Mouse (Mus musculus) kidney, embryonic 14.5 days (tissue): ENCODE results near the gene 1110025L11Rik. TPM values are rescaled to one million over a fixed set of nuclear protein-coding genes. Genes with fewer than 3 reads are reported as not detected.
"Not testable (repeated sequence)": the region's sequence is repeated elsewhere in the genome, so short reads cannot be mapped to it uniquely, and the experiment has no call there.

ENCODE experiments used
- ATAC-seq: fragments of 200-750 bp; cut with Nextera tagmentation; 2 replicates; pipeline ENCODE4 v1.8.0; 2017; ENCODE audit warnings: moderate number of reproducible peaks, mild to moderate bottlenecking, moderate TSS enrichment, moderate library complexity; ENCODE audit not compliant: low FRiP score, low TSS enrichment
- H3K27ac ChIP-seq: fragments of 300-500 bp; sonication (generic); 2 replicates; pipeline ENCODE4 v1.5.1; 2014; ENCODE audit warnings: low read depth, mild to moderate bottlenecking, low read length, moderate library complexity, mixed read lengths
- H3K27me3 ChIP-seq: fragments of 300-500 bp; sonication (generic); 2 replicates; pipeline ENCODE4 v1.6.1; 2014; ENCODE audit warnings: mild to moderate bottlenecking, low read length; ENCODE audit not compliant: control insufficient read depth, insufficient read depth
- H3K36me3 ChIP-seq: fragments of 300-500 bp; sonication (generic); 2 replicates; pipeline ENCODE4 v1.6.1; 2014; ENCODE audit warnings: low read length, mixed read lengths; ENCODE audit not compliant: control insufficient read depth, insufficient read depth
- H3K4me1 ChIP-seq: fragments of 300-500 bp; sonication (generic); 2 replicates; pipeline ENCODE4 v1.6.1; 2014; ENCODE audit warnings: low read length, mixed read lengths; ENCODE audit not compliant: control insufficient read depth, insufficient read depth
- H3K4me2 ChIP-seq: fragments of 300-500 bp; sonication (generic); replicated peaks from 2 replicates; pipeline ENCODE4 v1.6.1; 2014; ENCODE audit warnings: low read depth, mild to moderate bottlenecking, low read length
- H3K4me3 ChIP-seq: fragments of 300-500 bp; sonication (generic); 2 replicates; pipeline ENCODE4 v1.5.1; 2014; ENCODE audit warnings: mild to moderate bottlenecking, low read length
- H3K9ac ChIP-seq: fragments of 300-500 bp; sonication (generic); 2 replicates; pipeline ENCODE4 v1.6.1; 2014; ENCODE audit warnings: low read depth, mild to moderate bottlenecking, low read length, moderate library complexity
- H3K9me3 ChIP-seq: fragments of 300-500 bp; sonication (generic); 2 replicates; pipeline ENCODE4 v1.6.1; 2016; ENCODE audit warnings: low read length; ENCODE audit not compliant: control insufficient read depth
- WGBS: fragments of 180-500 bp; shearing (Covaris S2); extraction: QIAGEN DNeasy Blood & Tissue Kit; methylation state at CpG from one replicate; pipeline ENCODE4 v1.1.7; 2014; 5-methylcytosine and 5-hydroxymethylcytosine counted together
- polyA plus RNA-seq: library from polyadenylated mRNA; unstranded; fragments of >200 nt; fragmentation: Nextera tagmentation; extraction: Ambion mirVana; gene quantifications from 2 replicates; pipeline ENCODE4 v1.2.1, GENCODE M21; 2014

1110025L11Rik gene
- not detected in 2 replicates for polyA plus RNA-seq

DNA sequence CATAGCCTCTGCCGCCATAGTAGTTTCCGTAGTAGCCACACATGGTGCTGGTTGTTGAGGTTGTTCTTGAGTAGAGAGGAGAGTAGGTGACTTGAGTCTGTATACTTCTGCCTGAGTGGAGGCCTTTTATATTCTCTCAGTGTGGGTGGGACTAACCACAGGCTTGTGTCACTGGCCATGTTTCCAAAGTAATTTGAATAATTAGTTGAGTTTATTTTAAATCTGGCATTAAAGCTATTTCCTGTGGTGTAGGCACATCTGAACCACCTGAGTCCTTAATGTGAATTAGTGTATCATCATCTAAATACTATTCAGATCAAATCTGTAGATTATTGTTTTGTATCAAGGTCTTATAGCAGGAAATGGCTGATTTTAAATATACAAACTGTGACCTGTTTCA, at the start of gene 1110025L11Rik:
Gene 1110025L11Rik, minus strand, starts transcription at position 101 of the 400 bp plus-strand sequence.
- H3K4me3 ChIP-seq, ATAC-seq, H3K36me3 ChIP-seq, H3K27me3 ChIP-seq, H3K4me1 ChIP-seq, H3K27ac ChIP-seq, H3K9me3 ChIP-seq, H3K9ac ChIP-seq, H3K4me2 ChIP-seq: not testable (repeated sequence)
- no CpG with 5 or more reads among the region's 2 CpGs for WGBS

DNA sequence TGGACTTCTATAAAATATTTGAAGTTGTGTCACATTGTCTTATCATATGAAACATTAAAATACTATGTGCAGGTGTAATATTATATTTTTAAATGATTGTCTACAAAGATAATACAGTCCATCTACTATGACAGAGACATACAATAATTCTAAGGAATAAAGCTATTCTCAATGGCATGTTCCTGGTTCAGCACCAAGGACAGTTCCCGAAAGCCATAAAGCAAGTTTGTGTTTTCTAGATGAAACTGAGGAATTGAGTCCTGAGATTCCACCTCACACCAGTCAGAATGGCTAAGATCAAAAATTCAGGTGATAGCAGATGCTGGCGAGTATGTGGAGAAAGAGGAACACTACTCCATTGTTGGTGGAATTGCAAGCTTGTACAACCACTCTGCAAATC, 7.2 kb upstream of the 1110025L11Rik start:
- WGBS = 85% methylated on average over 2 of the region's 2 CpGs
- not testable (repeated sequence) for H3K9ac ChIP-seq, H3K4me1 ChIP-seq, H3K4me2 ChIP-seq, ATAC-seq, H3K27ac ChIP-seq, H3K4me3 ChIP-seq, H3K36me3 ChIP-seq, H3K27me3 ChIP-seq, H3K9me3 ChIP-seq

DNA sequence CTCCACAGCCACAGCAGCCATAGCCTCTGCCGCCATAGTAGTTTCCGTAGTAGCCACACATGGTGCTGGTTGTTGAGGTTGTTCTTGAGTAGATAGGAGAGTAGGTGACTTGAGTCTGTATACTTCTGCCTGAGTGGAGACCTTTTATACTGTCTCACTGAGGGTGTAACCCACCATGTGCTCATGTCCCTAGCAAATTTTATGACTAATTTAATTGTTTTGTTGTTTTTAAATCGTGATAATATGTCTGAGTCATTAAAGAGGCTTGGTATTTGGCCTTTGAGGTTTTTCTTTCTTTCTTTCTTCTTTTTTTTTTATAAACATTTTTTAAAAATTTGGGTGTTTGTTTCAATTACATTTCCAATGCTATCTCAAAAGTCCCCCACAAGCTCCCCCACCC, 16.0 kb downstream of the 1110025L11Rik start, which contains the start of gene Krtap6-5:
Gene Krtap6-5, minus strand, starts transcription at position 101 of the 400 bp plus-strand sequence.
- no peak for ATAC-seq

DNA sequence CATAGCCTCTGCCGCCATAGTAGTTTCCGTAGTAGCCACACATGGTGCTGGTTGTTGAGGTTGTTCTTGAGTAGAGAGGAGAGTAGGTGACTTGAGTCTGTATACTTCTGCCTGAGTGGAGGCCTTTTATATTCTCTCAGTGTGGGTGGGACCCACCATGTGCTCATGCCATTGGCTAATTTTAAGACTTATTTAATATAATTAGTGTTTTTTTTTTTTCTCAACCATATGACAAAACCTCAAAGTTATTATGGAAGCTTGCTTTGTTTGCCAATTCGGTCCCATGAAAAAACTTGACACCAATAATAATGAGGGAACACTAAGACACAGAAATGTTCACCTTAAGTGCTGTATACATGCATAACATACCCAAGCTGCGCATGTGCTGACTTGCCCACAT, 22.4 kb downstream of the 1110025L11Rik start, which contains the start of gene Gm10228:
Gene Gm10228, minus strand, starts transcription at position 101 of the 400 bp plus-strand sequence.
- H3K36me3 ChIP-seq, H3K4me2 ChIP-seq, H3K9me3 ChIP-seq, H3K4me3 ChIP-seq, H3K27me3 ChIP-seq, H3K9ac ChIP-seq, H3K4me1 ChIP-seq, H3K27ac ChIP-seq, ATAC-seq: not testable (repeated sequence)
- 93% methylated on average over 2 of the region's 4 CpGs for WGBS

More for the DNA sequence above, 16.0 kb downstream of the 1110025L11Rik start, which contains the start of gene Krtap6-5:
- H3K9ac ChIP-seq = no peak within 1 kb of the TSS
- H3K4me2 ChIP-seq = no peak within 1 kb of the TSS
- no peaks in the 10 kb centered on the region for H3K4me1 ChIP-seq
- no peaks in the 10 kb centered on the region for H3K27me3 ChIP-seq
- H3K4me3 ChIP-seq = no peak within 1 kb of the TSS
- H3K36me3 ChIP-seq = no peaks in the 10 kb centered on the region
- WGBS = 85% methylated on average over 3 of the region's 3 CpGs
- H3K9me3 ChIP-seq = no peaks in the 10 kb centered on the region
- no peak within 1 kb of the TSS for H3K27ac ChIP-seq

DNA sequence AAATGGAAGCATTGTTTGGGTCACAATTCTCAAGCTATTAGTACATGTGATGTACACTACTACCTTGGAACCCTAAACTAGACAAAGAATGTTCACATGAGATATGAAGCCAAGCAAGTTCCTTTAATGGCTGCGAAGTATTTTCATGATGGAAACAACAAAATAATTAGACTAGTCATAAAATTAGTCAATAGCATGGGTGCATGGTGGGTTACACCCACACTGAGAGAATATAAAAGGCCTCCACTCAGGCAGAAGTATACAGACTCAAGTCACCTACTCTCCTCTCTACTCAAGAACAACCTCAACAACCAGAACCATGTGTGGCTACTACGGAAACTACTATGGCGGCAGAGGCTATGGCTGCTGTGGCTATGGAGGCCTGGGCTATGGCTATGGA, 32.4 kb downstream of the 1110025L11Rik start, which contains the start of gene Krtap6-1:
Gene Krtap6-1, plus strand, starts transcription at position 301 of the 400 bp plus-strand sequence.
- ATAC-seq, H3K27me3 ChIP-seq, H3K4me1 ChIP-seq, H3K4me3 ChIP-seq, H3K9me3 ChIP-seq, H3K9ac ChIP-seq, H3K4me2 ChIP-seq, H3K27ac ChIP-seq, H3K36me3 ChIP-seq: not testable (repeated sequence)
- 96% methylated on average over 3 of the region's 3 CpGs for WGBS

DNA sequence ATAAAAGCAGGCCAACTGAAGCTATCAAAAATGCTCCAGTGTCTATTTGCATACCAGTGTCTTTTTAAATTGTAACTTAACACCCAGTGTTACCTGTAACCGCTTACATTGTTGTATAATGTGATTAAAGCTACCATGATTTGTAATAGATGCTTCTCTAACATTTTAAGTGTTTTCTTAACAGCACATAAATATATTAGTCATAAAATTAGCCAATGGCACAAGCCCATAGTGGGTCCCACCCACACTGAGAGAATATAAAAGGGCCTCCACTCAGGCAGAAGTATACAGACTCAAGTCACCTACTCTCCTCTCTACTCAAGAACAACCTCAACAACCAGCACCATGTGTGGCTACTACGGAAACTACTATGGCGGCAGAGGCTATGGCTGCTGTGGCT, 48.8 kb downstream of the 1110025L11Rik start, which contains the start of gene Gm10229:
Gene Gm10229, plus strand, starts transcription at position 301 of the 400 bp plus-strand sequence.
- not testable (repeated sequence) for H3K36me3 ChIP-seq, H3K9me3 ChIP-seq, H3K9ac ChIP-seq, H3K27ac ChIP-seq, H3K4me3 ChIP-seq, H3K4me1 ChIP-seq, H3K27me3 ChIP-seq, ATAC-seq, H3K4me2 ChIP-seq
- WGBS = 77% methylated on average over 1 of the region's 3 CpGs

DNA sequence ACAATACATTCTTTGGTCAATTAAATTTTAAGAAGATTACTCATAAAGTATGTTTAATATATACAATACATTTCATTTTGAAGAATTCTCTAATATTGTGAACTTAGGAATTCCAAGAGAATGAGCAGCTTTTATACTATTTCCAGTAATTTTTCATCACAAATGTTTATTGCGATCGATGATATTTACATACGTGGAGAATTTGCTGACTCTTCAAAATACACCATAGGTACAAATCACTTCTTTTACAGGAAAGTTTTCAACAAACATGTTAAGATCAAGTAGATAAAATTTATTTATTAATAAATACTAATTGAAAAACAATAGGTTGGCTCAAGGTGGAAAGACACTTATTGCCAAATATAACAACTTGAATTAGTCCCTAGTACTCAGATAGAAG, 49.8 kb downstream of the 1110025L11Rik start:
- Histone ChIP-seq H3K9ac (no peak overlapping the region), H3K9me3 (no peaks in the 10 kb centered on the region), H3K4me3 (no peak overlapping the region), H3K27ac (no peak overlapping the region), H3K4me1 (no peaks in the 10 kb centered on the region), H3K4me2 (no peak overlapping the region), H3K27me3 (no peaks in the 10 kb centered on the region), H3K36me3 (no peaks in the 10 kb centered on the region)
- WGBS = over 99% methylated on average over 3 of the region's 3 CpGs
- ATAC-seq = no peak

Other genes starting within 250 kb of the 1110025L11Rik start
- gene Krtap15, start 243.8 kb downstream of the 1110025L11Rik start, polyA plus RNA-seq = not detected in 2 replicates
- not detected in 2 replicates for gene Krtap14, start 237.9 kb downstream of the 1110025L11Rik start, polyA plus RNA-seq
- not detected in 2 replicates for gene Krtap19-1, start 194.6 kb downstream of the 1110025L11Rik start, polyA plus RNA-seq
- not detected in 2 replicates for gene Krtap19-2, start 189.7 kb downstream of the 1110025L11Rik start, polyA plus RNA-seq
- not detected in 2 replicates for gene Krtap19-3, start 186.0 kb downstream of the 1110025L11Rik start, polyA plus RNA-seq
- gene Krtap19-4, start 178.9 kb downstream of the 1110025L11Rik start, polyA plus RNA-seq = not detected in 2 replicates
- not detected in 2 replicates for gene Krtap19-5, start 167.5 kb downstream of the 1110025L11Rik start, polyA plus RNA-seq
- not detected in 2 replicates for gene Krtap19-9b, start 131.7 kb downstream of the 1110025L11Rik start, polyA plus RNA-seq
- not detected in 2 replicates for gene Krtap16-3, start 101.1 kb downstream of the 1110025L11Rik start, polyA plus RNA-seq
- gene Krtap22-2, start 53.2 kb downstream of the 1110025L11Rik start, polyA plus RNA-seq = not detected in 2 replicates
- gene Gm10229, start 48.7 kb downstream of the 1110025L11Rik start, polyA plus RNA-seq = not detected in 2 replicates
- gene Krtap6-1, start 32.3 kb downstream of the 1110025L11Rik start, polyA plus RNA-seq = not detected in 2 replicates
- not detected in 2 replicates for gene Gm10228, start 22.5 kb downstream of the 1110025L11Rik start, polyA plus RNA-seq
- not detected in 2 replicates for gene Krtap6-5, start 16.1 kb downstream of the 1110025L11Rik start, polyA plus RNA-seq
- not detected in 2 replicates for gene Krtap6-3, start 20.0 kb upstream of the 1110025L11Rik start, polyA plus RNA-seq
- not detected in 2 replicates for gene Gm6358, start 76.8 kb upstream of the 1110025L11Rik start, polyA plus RNA-seq
- gene Gm10061, start 87.1 kb upstream of the 1110025L11Rik start, polyA plus RNA-seq = not detected in 2 replicates
- gene Gm9789, start 94.0 kb upstream of the 1110025L11Rik start, polyA plus RNA-seq = not detected in 2 replicates
- not detected in 2 replicates for gene Gm7735, start 105.5 kb upstream of the 1110025L11Rik start, polyA plus RNA-seq
- not detected in 2 replicates for gene 1110057P08Rik, start 110.7 kb upstream of the 1110025L11Rik start, polyA plus RNA-seq
- gene Krtap20-2, start 141.9 kb upstream of the 1110025L11Rik start, polyA plus RNA-seq = not detected in 2 replicates